Mouse (Mus musculus): ENCODE measurements around the gene Ear1.
"Not testable (repeated sequence)": the region's sequence is repeated elsewhere in the genome, so short reads cannot be mapped to it uniquely, and the experiment has no call there.

Gene Ear1

GRCm38 (mm10) chr14:43875417-43875816 lies at the start of gene Ear1:
Gene Ear1 (minus strand): TSS chr14:43875517.
- not testable (repeated sequence) for DNase-seq (ENCODE audit: low spot score in 2 of 2)

- peak; percentile 57 to 67 for DNase-seq (ENCODE audit: low spot score in 2 of 2)
Measured at GRCm38 (mm10) chr14:43924688-43925403, 49.5 kb upstream of the Ear1 start, which contains the start of gene Gm8113. Gene Gm8113 (plus strand): TSS chr14:43925390.

GRCm38 (mm10) chr14:43923459-43923858 lies 48.1 kb upstream of the Ear1 start, which contains the start of gene Ear10:
Gene Ear10 (minus strand): TSS chr14:43923559.
- not testable (repeated sequence) for DNase-seq (ENCODE audit: low spot score in 2 of 2)

- DNase-seq (ENCODE audit: low spot score in 2 of 2) = not testable (repeated sequence)
Measured at GRCm38 (mm10) chr14:43918214-43918613, 42.9 kb upstream of the Ear1 start.

GRCm38 (mm10) chr14:43898577-43898976 lies 23.3 kb upstream of the Ear1 start:
- DNase-seq (ENCODE audit: low spot score in 2 of 2) = not testable (repeated sequence)

GRCm38 (mm10) chr14:43895357-43895756 lies 20.0 kb upstream of the Ear1 start:
- DNase-seq (ENCODE audit: low spot score in 2 of 2) = not testable (repeated sequence)

GRCm38 (mm10) chr14:43891288-43891687 lies 16.0 kb upstream of the Ear1 start:
- not testable (repeated sequence) for DNase-seq (ENCODE audit: low spot score in 2 of 2)

- not testable (repeated sequence) for DNase-seq (ENCODE audit: low spot score in 2 of 2)
Measured at GRCm38 (mm10) chr14:43886235-43886634, 10.9 kb upstream of the Ear1 start.

- not testable (repeated sequence) for DNase-seq (ENCODE audit: low spot score in 2 of 2)
Measured at GRCm38 (mm10) chr14:43879966-43880545, 4.7 kb upstream of the Ear1 start.

- DNase-seq (ENCODE audit: low spot score in 2 of 2) = not testable (repeated sequence)
Measured at GRCm38 (mm10) chr14:43877789-43878188, 2.5 kb upstream of the Ear1 start.

GRCm38 (mm10) chr14:43874862-43875261 lies 455 bp downstream of the Ear1 start:
- not testable (repeated sequence) for DNase-seq (ENCODE audit: low spot score in 2 of 2)

GRCm38 (mm10) chr14:43860522-43860921 lies 14.8 kb downstream of the Ear1 start:
- peak; percentile 27 to 28 for DNase-seq (ENCODE audit: low spot score in 2 of 2)

- DNase-seq (ENCODE audit: low spot score in 2 of 2) = peak; percentile 15 to 21
Measured at GRCm38 (mm10) chr14:43859465-43859864, 15.9 kb downstream of the Ear1 start.

- not testable (repeated sequence) for DNase-seq (ENCODE audit: low spot score in 2 of 2)
Measured at GRCm38 (mm10) chr14:43843949-43844573, 31.3 kb downstream of the Ear1 start.

- not testable (repeated sequence) for DNase-seq (ENCODE audit: low spot score in 2 of 2)
Measured at GRCm38 (mm10) chr14:43840976-43841375, 34.3 kb downstream of the Ear1 start.

- DNase-seq (ENCODE audit: low spot score in 2 of 2) = not testable (repeated sequence)
Measured at GRCm38 (mm10) chr14:43835366-43835765, 40.0 kb downstream of the Ear1 start.

GRCm38 (mm10) chr14:43830385-43830784 lies 44.9 kb downstream of the Ear1 start:
- DNase-seq (ENCODE audit: low spot score in 2 of 2) = not testable (repeated sequence)

- not testable (repeated sequence) for DNase-seq (ENCODE audit: low spot score in 2 of 2)
Measured at GRCm38 (mm10) chr14:43824176-43824575, 51.1 kb downstream of the Ear1 start.

GRCm38 (mm10) chr14:43821869-43822268 lies 53.4 kb downstream of the Ear1 start:
- not testable (repeated sequence) for DNase-seq (ENCODE audit: low spot score in 2 of 2)

- peak; percentile 39 to 54 for DNase-seq (ENCODE audit: low spot score in 2 of 2)
Measured at GRCm38 (mm10) chr14:43812458-43812857, 62.9 kb downstream of the Ear1 start.

GRCm38 (mm10) chr14:43808142-43808541 lies 67.2 kb downstream of the Ear1 start:
- not testable (repeated sequence) for DNase-seq (ENCODE audit: low spot score in 2 of 2)

GRCm38 (mm10) chr14:43804435-43804834 lies 70.9 kb downstream of the Ear1 start:
- not testable (repeated sequence) for DNase-seq (ENCODE audit: low spot score in 2 of 2)

Measured in right cerebral cortex, postnatal 10 days (tissue).